Mouse (Mus musculus): ENCODE measurements around the gene Mtg1.

GRCm38 (mm10) chr7:140111943-140112342, 25.4 kb upstream of the Mtg1 start:
- no peak for TF ChIP-seq CTCF (IDR thresholded peaks at IDR 0.05; ENCODE audit: control insufficient read depth, insufficient read depth, insufficient replicate concordance, low read depth, low read length)
- no peak for TF ChIP-seq POLR2A (IDR thresholded peaks at IDR 0.05; ENCODE audit: control insufficient read depth, low read depth, low read length)
